Mouse (Mus musculus) midbrain, embryonic 13.5 days (tissue): ENCODE results near the gene Dnaja3. TPM values are rescaled to one million over a fixed set of nuclear protein-coding genes. Genes with fewer than 3 reads are reported as not detected.
"Not testable (repeated sequence)": the region's sequence is repeated elsewhere in the genome, so short reads cannot be mapped to it uniquely, and the experiment has no call there.

Experiments
- ATAC-seq: fragments of 200-750 bp; cut with Nextera tagmentation; 2 replicates; pipeline ENCODE4 v1.8.0; 2017; ENCODE audit warnings: mild to moderate bottlenecking, moderate TSS enrichment, moderate library complexity
- H3K27ac ChIP-seq: fragments of 300-500 bp; sonication (generic); 2 replicates; pipeline ENCODE4 v1.5.1; 2015; ENCODE audit warnings: inconsistent platforms, mild to moderate bottlenecking, moderate library complexity
- H3K27me3 ChIP-seq: fragments of 300-500 bp; sonication (generic); 2 replicates; pipeline ENCODE4 v1.6.1; 2015; ENCODE audit warnings: mild to moderate bottlenecking, inconsistent platforms
- H3K36me3 ChIP-seq: fragments of 300-500 bp; sonication (generic); 2 replicates; pipeline ENCODE4 v1.6.1; 2015; ENCODE audit warnings: mild to moderate bottlenecking, inconsistent platforms
- H3K4me1 ChIP-seq: fragments of 300-500 bp; sonication (generic); replicated peaks from 2 replicates; pipeline ENCODE4 v1.6.1; 2015; ENCODE audit warnings: inconsistent platforms
- H3K4me2 ChIP-seq: fragments of 300-500 bp; sonication (generic); replicated peaks from 2 replicates; pipeline ENCODE4 v1.6.1; 2015; ENCODE audit warnings: moderate library complexity, mild to moderate bottlenecking, inconsistent platforms
- H3K4me3 ChIP-seq: fragments of 300-500 bp; sonication (generic); replicated peaks from 2 replicates; pipeline ENCODE4 v1.5.1; 2015; ENCODE audit warnings: mild to moderate bottlenecking, inconsistent platforms
- H3K9ac ChIP-seq: fragments of 300-500 bp; sonication (generic); replicated peaks from 2 replicates; pipeline ENCODE4 v1.6.1; 2015; ENCODE audit warnings: mild to moderate bottlenecking, inconsistent platforms
- H3K9me3 ChIP-seq: fragments of 300-500 bp; sonication (generic); 2 replicates; pipeline ENCODE4 v1.6.1; 2016; ENCODE audit warnings: mild to moderate bottlenecking, inconsistent platforms
- WGBS: fragments of 180-500 bp; shearing (Covaris S2); methylation state at CpG from one replicate; pipeline ENCODE4 v1.1.7; 2015; 5-methylcytosine and 5-hydroxymethylcytosine counted together
- polyA plus RNA-seq: library from polyadenylated mRNA; unstranded; fragments of >200 nt; fragmentation: Nextera tagmentation; extraction: Ambion mirVana; gene quantifications from 2 replicates; pipeline ENCODE4 v1.2.1, GENCODE M21; 2015

Gene Dnaja3
- polyA plus RNA-seq, 1 experiment from 2014 or later, result 54.3 TPM

DNA sequence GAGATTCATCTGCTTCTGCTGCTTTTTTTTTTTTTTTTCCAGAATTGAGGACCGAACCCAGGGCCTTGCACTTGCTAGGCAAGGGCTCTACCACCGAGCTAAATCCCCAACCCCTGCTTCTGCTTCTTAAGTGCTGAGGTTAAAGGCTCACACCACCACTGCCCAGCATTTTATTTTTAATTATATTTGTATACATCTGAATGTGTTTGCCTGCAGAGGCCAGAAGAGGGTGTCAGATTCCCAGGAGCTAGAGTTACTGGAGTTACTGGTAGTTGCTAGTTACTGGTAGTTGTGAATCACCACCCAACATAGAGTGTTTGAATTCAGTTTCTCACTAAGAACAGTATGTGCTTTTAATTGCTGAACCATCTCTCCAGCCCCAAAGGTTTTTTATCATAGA is 100.2 kb downstream of the Dnaja3 start:
- H3K4me2 ChIP-seq, result no peak overlapping the region
- H3K4me3 ChIP-seq, result no peak overlapping the region
- WGBS, result 88% methylated on average over 2 of the region's 2 CpGs
- H3K9me3 ChIP-seq, result peaks cover 7% of the 10 kb centered on the region
- H3K27ac ChIP-seq, result no peak overlapping the region
- ATAC-seq, result no peak
- H3K4me1 ChIP-seq, result no peaks in the 10 kb centered on the region
- no peak overlapping the region for H3K9ac ChIP-seq
- peaks cover 7% of the 10 kb centered on the region; the same call in 1 of the 2 replicates for H3K36me3 ChIP-seq
- no peaks in the 10 kb centered on the region for H3K27me3 ChIP-seq

GRCm38 (mm10) chr16:4742186-4742585 is 102.4 kb downstream of the Dnaja3 start:
- Histone ChIP-seq H3K9ac (no peak overlapping the region), H3K4me3 (no peak overlapping the region), H3K9me3 (peaks cover 7% of the 10 kb centered on the region), H3K27me3 (no peaks in the 10 kb centered on the region), H3K27ac (no peak overlapping the region), H3K36me3 (peaks cover 7% of the 10 kb centered on the region; the same call in 1 of the 2 replicates), H3K4me1 (no peaks in the 10 kb centered on the region), H3K4me2 (no peak overlapping the region)
- ATAC-seq, result no peak
- WGBS, result 96% methylated on average over 1 of the region's 1 CpGs

- Histone ChIP-seq H3K36me3 (no peaks in the 10 kb centered on the region; the same call in 1 of the 2 replicates), H3K4me2 (no peak overlapping the region), H3K4me3 (no peak overlapping the region), H3K9ac (no peak overlapping the region), H3K4me1 (peaks cover under 1% of the 10 kb centered on the region; the same call in 1 of the 2 replicates), H3K9me3 (no peaks in the 10 kb centered on the region), H3K27ac (no peak overlapping the region), H3K27me3 (no peaks in the 10 kb centered on the region)
- no peak for ATAC-seq
- 97% methylated on average over 3 of the region's 3 CpGs for WGBS
These were observed 112.4 kb downstream of the Dnaja3 start for GRCm38 (mm10) chr16:4752155-4752554.

GRCm38 (mm10) chr16:4754045-4754444 is 114.3 kb downstream of the Dnaja3 start:
- no peaks in the 10 kb centered on the region for H3K9me3 ChIP-seq
- no peak overlapping the region for H3K27ac ChIP-seq
- no peak overlapping the region for H3K4me3 ChIP-seq
- no peak for ATAC-seq
- no peak overlapping the region for H3K4me2 ChIP-seq
- WGBS, result 93% methylated on average over 3 of the region's 3 CpGs
- no peaks in the 10 kb centered on the region; the same call in 1 of the 2 replicates for H3K36me3 ChIP-seq
- no peak overlapping the region for H3K9ac ChIP-seq
- peaks cover 8% of the 10 kb centered on the region; the same call in 1 of the 2 replicates for H3K4me1 ChIP-seq
- H3K27me3 ChIP-seq, result no peaks in the 10 kb centered on the region

GRCm38 (mm10) chr16:4756660-4757335 is 117.0 kb downstream of the Dnaja3 start:
- not testable (repeated sequence) for H3K36me3 ChIP-seq, H3K27me3 ChIP-seq, H3K4me1 ChIP-seq, H3K9me3 ChIP-seq
- ATAC-seq, result peak; percentile 84
- H3K27ac ChIP-seq, result peak overlapping the region; percentile 65
- peak overlapping the region; percentile 42 for H3K4me3 ChIP-seq
- 2% methylated on average over 39 of the region's 42 CpGs for WGBS
- H3K9ac ChIP-seq, result peak overlapping the region; percentile 59
- peak overlapping the region; percentile 50 for H3K4me2 ChIP-seq

Other genes with a start within 250 kb of the Dnaja3 start
- gene Adcy9, start 219.5 kb upstream of the Dnaja3 start, polyA plus RNA-seq, result 2.4 and 2.8 TPM in 2 replicates
- 20.5 and 21.6 TPM in 2 replicates for gene Srl, start 98.2 kb upstream of the Dnaja3 start, polyA plus RNA-seq
- gene Tfap4, start 80.1 kb upstream of the Dnaja3 start, polyA plus RNA-seq, result 10.5 and 11.2 TPM in 2 replicates
- 20.0 and 26.3 TPM in 2 replicates for gene Glis2, start 45.3 kb upstream of the Dnaja3 start, polyA plus RNA-seq
- 153 and 155 TPM in 2 replicates for gene Pam16, start 15.0 kb upstream of the Dnaja3 start, polyA plus RNA-seq
- 3.2 and 4.6 TPM in 2 replicates for gene Vasn, start within 50 bp of the Dnaja3 start, polyA plus RNA-seq
- gene Coro7, start 39.8 kb downstream of the Dnaja3 start, polyA plus RNA-seq, result 25.1 and 26.5 TPM in 2 replicates
- 102 and 104 TPM in 2 replicates for gene Nmral1, start 79.4 kb downstream of the Dnaja3 start, polyA plus RNA-seq
- 81.8 and 87.6 TPM in 2 replicates for gene Hmox2, start 86.4 kb downstream of the Dnaja3 start, polyA plus RNA-seq
- 108 and 109 TPM in 2 replicates for gene Cdip1, start 150.3 kb downstream of the Dnaja3 start, polyA plus RNA-seq
- gene 4930562C15Rik, start 195.4 kb downstream of the Dnaja3 start, polyA plus RNA-seq, result 0.40 and 0.50 TPM in 2 replicates
- 45.8 and 46.2 TPM in 2 replicates for gene Ubald1, start 240.3 kb downstream of the Dnaja3 start, polyA plus RNA-seq
- 100 and 101 TPM in 2 replicates for gene Mgrn1, start 246.3 kb downstream of the Dnaja3 start, polyA plus RNA-seq